Mouse (Mus musculus) forebrain, embryonic 15.5 days (tissue): ENCODE data around the gene Ntm. TPM values are rescaled to one million over a fixed set of nuclear protein-coding genes. Genes with fewer than 3 reads are reported as not detected.

Source experiments
- ATAC-seq: fragments of 200-750 bp; cut with Nextera tagmentation; replicated peaks from 2 replicates; pipeline ENCODE4 v1.8.0; 2017; ENCODE audit warnings: mild to moderate bottlenecking, moderate TSS enrichment, moderate library complexity
- H3K27ac ChIP-seq: fragments of 300-500 bp; sonication (generic); replicated peaks from 2 replicates; pipeline ENCODE4 v1.5.1; 2015; ENCODE audit warnings: mild to moderate bottlenecking, inconsistent platforms
- H3K27me3 ChIP-seq: fragments of 300-500 bp; sonication (generic); 2 replicates; pipeline ENCODE4 v1.6.1; 2015; ENCODE audit warnings: inconsistent platforms
- H3K36me3 ChIP-seq: fragments of 300-500 bp; sonication (generic); 2 replicates; pipeline ENCODE4 v1.6.1; 2015; ENCODE audit warnings: mild to moderate bottlenecking, inconsistent platforms
- H3K4me1 ChIP-seq: fragments of 300-500 bp; sonication (generic); 2 replicates; pipeline ENCODE4 v1.6.1; 2015; ENCODE audit warnings: inconsistent platforms
- H3K4me2 ChIP-seq: fragments of 300-500 bp; sonication (generic); replicated peaks from 2 replicates; pipeline ENCODE4 v1.6.1; 2015; ENCODE audit warnings: mild to moderate bottlenecking, inconsistent platforms
- H3K4me3 ChIP-seq: fragments of 300-500 bp; sonication (generic); 2 replicates; pipeline ENCODE4 v1.5.1; 2015; ENCODE audit warnings: mild to moderate bottlenecking, inconsistent platforms
- H3K9ac ChIP-seq: fragments of 300-500 bp; sonication (generic); replicated peaks from 2 replicates; pipeline ENCODE4 v1.6.1; 2015; ENCODE audit warnings: mild to moderate bottlenecking, inconsistent platforms
- H3K9me3 ChIP-seq: fragments of 300-500 bp; sonication (generic); 2 replicates; pipeline ENCODE4 v1.6.1; 2016; ENCODE audit warnings: inconsistent platforms
- WGBS: fragments of 180-500 bp; shearing (Covaris S2); methylation state at CpG from one replicate; pipeline ENCODE4 v1.1.7; 2015; ENCODE audit warnings: mixed read lengths; 5-methylcytosine and 5-hydroxymethylcytosine counted together
- polyA plus RNA-seq: library from polyadenylated mRNA; unstranded; fragments of >200 nt; fragmentation: Nextera tagmentation; extraction: Ambion mirVana; gene quantifications from 2 replicates; pipeline ENCODE4 v1.2.1, GENCODE M21; 2015

Gene Ntm
- polyA plus RNA-seq, 1 experiment from 2014 or later: 98.7 TPM

- H3K36me3 ChIP-seq: no peaks in the 10 kb centered on the region
- H3K4me3 ChIP-seq: no peak overlapping the region
- no peaks in the 10 kb centered on the region for H3K27me3 ChIP-seq
- peak; percentile 57 for ATAC-seq
- H3K27ac ChIP-seq: no peak overlapping the region
- no peak overlapping the region for H3K4me2 ChIP-seq
- H3K9me3 ChIP-seq: no peaks in the 10 kb centered on the region
- WGBS: 11% methylated on average over 3 of the region's 3 CpGs
- H3K9ac ChIP-seq: no peak overlapping the region
- peaks cover 21% of the 10 kb centered on the region for H3K4me1 ChIP-seq
Measured at GRCm38 (mm10) chr9:29661468-29662145, 301.3 kb downstream of the Ntm start.

- Histone ChIP-seq H3K27ac (no peak overlapping the region), H3K36me3 (no peaks in the 10 kb centered on the region), H3K9ac (no peak overlapping the region), H3K4me1 (peaks cover 21% of the 10 kb centered on the region), H3K4me3 (no peak overlapping the region), H3K9me3 (no peaks in the 10 kb centered on the region), H3K27me3 (no peaks in the 10 kb centered on the region), H3K4me2 (no peak overlapping the region)
- WGBS: 68% methylated on average over 3 of the region's 3 CpGs
- no peak for ATAC-seq
Measured at GRCm38 (mm10) chr9:29660059-29660613, 302.8 kb downstream of the Ntm start.

DNA sequence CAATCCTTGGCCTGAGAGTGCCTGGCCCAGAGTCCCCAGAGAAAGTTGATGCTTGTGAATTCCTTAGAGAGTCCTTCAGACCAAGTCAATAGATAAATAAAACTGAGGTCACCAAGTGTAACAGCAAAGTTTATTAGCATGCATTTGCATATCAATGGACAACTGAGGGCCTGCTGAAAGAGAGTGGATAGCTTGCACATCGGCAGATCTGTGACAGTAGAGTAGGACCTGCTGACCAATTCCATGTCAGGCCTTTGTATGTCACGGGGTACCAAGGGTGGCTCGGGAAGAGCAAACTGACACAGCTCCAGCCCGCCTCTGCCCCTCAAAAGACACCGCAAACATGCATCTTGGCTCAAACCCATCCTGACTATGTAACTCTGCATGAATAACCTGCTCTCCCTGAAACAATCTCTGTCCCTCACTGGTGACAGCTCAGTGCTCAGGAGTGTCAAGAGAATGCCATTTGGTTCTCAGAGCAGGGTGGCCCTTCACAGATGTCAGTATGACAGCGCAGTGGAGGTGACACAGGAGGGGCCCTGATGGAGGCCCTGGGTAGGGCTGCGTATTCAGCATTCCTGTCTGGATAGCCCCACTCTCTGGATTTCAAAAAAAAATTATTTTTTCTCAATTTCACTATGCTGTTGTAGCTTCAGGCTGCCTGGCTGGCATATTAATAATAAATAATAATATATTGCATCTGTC lies 305.0 kb downstream of the Ntm start:
- no peak overlapping the region for H3K4me2 ChIP-seq
- H3K27me3 ChIP-seq: no peaks in the 10 kb centered on the region
- peaks cover 21% of the 10 kb centered on the region for H3K4me1 ChIP-seq
- H3K36me3 ChIP-seq: no peaks in the 10 kb centered on the region
- H3K9me3 ChIP-seq: no peaks in the 10 kb centered on the region
- no peak for ATAC-seq
- H3K27ac ChIP-seq: no peak overlapping the region
- no peak overlapping the region for H3K9ac ChIP-seq
- no peak overlapping the region for H3K4me3 ChIP-seq
- 41% methylated on average over 7 of the region's 7 CpGs for WGBS

- no peak overlapping the region for H3K27ac ChIP-seq
- 10% methylated on average over 6 of the region's 6 CpGs for WGBS
Measured at GRCm38 (mm10) chr9:29654885-29655284, 308.1 kb downstream of the Ntm start.

DNA sequence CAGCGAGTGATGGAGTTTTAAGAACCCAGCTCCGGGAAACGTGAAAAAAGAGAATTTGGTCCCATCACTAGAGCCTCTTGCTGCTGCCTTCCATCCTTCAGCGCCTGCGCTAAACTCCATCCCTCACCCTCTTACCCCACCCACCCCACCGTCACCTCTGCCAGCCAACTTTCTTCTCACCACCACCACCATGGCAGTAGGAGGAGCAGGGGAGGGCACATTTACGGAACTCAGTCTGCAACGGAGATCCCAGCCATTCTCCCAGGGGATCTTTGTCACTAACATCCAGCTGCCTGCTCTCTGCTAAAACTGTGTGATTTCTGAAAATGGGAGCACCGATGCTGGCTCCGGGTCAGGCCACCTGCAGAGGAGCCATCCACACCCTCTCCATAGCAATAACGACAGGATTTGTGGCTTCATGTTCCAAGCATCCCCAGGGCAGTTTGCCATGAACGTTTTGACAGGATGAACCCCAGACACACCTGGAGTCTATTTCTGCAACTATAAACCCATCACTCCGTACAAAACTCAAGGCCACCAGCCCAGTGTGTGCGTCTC lies 309.2 kb downstream of the Ntm start:
- ATAC-seq: no peak
- H3K27me3 ChIP-seq: no peaks in the 10 kb centered on the region
- H3K9ac ChIP-seq: no peak overlapping the region
- WGBS: 74% methylated on average over 14 of the region's 14 CpGs
- H3K4me2 ChIP-seq: no peak overlapping the region
- H3K36me3 ChIP-seq: no peaks in the 10 kb centered on the region
- no peak overlapping the region for H3K4me3 ChIP-seq
- H3K4me1 ChIP-seq: peaks cover 14% of the 10 kb centered on the region
- no peak overlapping the region for H3K27ac ChIP-seq
- H3K9me3 ChIP-seq: no peaks in the 10 kb centered on the region

More at GRCm38 (mm10) chr9:29654885-29655284, 308.1 kb downstream of the Ntm start:
- Histone ChIP-seq H3K36me3 (no peaks in the 10 kb centered on the region), H3K4me2 (no peak overlapping the region), H3K9ac (no peak overlapping the region), H3K27me3 (no peaks in the 10 kb centered on the region), H3K4me3 (no peak overlapping the region), H3K9me3 (no peaks in the 10 kb centered on the region), H3K4me1 (peaks cover 17% of the 10 kb centered on the region)
- no peak for ATAC-seq

DNA sequence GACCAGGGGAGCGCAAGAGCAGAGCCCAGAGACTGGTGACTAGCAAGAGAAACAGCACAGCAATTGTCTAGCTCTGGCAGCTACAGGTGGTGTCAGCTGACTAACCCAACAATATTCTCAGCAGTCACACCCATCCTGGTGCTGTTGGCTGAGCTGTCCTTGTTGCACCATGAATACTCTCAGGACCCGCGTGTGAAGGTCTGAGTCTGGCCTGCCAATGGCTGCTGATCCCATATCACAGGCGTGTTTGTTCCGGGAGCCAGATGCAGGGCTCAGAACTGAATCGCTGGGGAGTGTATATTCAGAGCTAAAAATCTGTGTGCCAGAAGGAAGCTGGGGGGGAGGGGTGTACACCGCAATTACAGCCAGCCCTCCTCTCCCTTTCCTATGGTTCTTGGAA lies 310.1 kb downstream of the Ntm start:
- Histone ChIP-seq H3K27ac (no peak overlapping the region), H3K9ac (no peak overlapping the region), H3K4me3 (no peak overlapping the region), H3K27me3 (no peaks in the 10 kb centered on the region), H3K36me3 (no peaks in the 10 kb centered on the region), H3K9me3 (no peaks in the 10 kb centered on the region), H3K4me2 (no peak overlapping the region), H3K4me1 (peaks cover 7% of the 10 kb centered on the region)
- WGBS: 79% methylated on average over 7 of the region's 7 CpGs
- ATAC-seq: no peak

- Histone ChIP-seq H3K36me3 (no peaks in the 10 kb centered on the region), H3K27me3 (no peaks in the 10 kb centered on the region), H3K4me2 (no peak overlapping the region), H3K4me1 (0 out of 2 replicates have a peak, but pooled peaks cover 2% of the 10 kb centered on the region), H3K9ac (no peak overlapping the region), H3K4me3 (no peak overlapping the region), H3K9me3 (no peaks in the 10 kb centered on the region), H3K27ac (no peak overlapping the region)
- 72% methylated on average over 5 of the region's 5 CpGs for WGBS
- no peak for ATAC-seq
Measured at GRCm38 (mm10) chr9:29651856-29652255, 311.1 kb downstream of the Ntm start.

DNA sequence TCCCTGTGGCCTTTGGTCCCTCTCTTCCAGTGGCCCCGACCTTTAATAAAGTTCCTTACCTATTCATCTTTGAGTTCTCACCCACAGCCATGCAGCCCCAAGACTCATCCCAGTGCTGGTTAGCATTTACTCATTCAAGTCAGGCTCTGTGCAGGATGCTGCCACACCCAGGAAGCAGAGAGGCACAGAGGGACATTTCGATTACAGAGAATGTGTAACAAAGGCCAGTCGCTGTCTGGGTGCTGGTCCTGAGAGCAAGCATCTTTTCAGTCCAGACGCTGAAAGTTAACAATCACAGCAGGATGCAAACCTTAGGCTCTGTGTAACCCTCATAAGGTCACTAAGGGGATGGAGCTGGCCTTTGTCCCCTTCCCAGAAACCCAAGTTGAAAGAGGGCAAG lies 311.7 kb downstream of the Ntm start:
- no peak overlapping the region for H3K9ac ChIP-seq
- no peak for ATAC-seq
- no peaks in the 10 kb centered on the region for H3K9me3 ChIP-seq
- H3K4me3 ChIP-seq: no peak overlapping the region
- H3K27me3 ChIP-seq: no peaks in the 10 kb centered on the region
- H3K27ac ChIP-seq: no peak overlapping the region
- H3K4me1 ChIP-seq: 0 out of 2 replicates have a peak, but pooled peaks cover 2% of the 10 kb centered on the region
- no peak overlapping the region for H3K4me2 ChIP-seq
- H3K36me3 ChIP-seq: no peaks in the 10 kb centered on the region
- WGBS: 63% methylated on average over 4 of the region's 4 CpGs

DNA sequence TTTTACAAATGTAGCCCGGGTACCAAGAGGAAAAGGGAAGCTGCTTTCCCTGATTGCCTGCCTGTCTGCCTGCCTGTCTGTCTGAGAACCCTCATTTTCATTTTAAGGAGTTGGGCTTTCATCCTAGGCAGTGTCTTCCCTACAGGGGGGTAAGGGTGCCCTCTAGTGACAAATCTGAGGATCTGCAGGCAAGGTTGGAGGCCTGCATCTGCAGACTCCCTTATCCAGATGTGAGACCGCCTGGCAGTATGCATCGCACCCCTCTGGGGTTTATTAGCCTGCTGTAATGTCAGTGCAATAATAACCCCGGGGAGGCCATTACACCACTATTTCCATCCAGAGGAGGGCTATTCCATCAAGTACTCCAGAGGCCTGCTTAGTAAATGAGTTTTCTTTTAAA lies 312.3 kb downstream of the Ntm start:
- Histone ChIP-seq H3K4me1 (peaks cover 7% of the 10 kb centered on the region; the same call in 1 of the 2 replicates), H3K27me3 (no peaks in the 10 kb centered on the region), H3K4me3 (no peak overlapping the region), H3K36me3 (no peaks in the 10 kb centered on the region), H3K9ac (no peak overlapping the region), H3K4me2 (no peak overlapping the region), H3K27ac (no peak overlapping the region), H3K9me3 (no peaks in the 10 kb centered on the region)
- WGBS: 35% methylated on average over 4 of the region's 4 CpGs
- ATAC-seq: peak; percentile 30; the same call in 1 of the 2 replicates

DNA sequence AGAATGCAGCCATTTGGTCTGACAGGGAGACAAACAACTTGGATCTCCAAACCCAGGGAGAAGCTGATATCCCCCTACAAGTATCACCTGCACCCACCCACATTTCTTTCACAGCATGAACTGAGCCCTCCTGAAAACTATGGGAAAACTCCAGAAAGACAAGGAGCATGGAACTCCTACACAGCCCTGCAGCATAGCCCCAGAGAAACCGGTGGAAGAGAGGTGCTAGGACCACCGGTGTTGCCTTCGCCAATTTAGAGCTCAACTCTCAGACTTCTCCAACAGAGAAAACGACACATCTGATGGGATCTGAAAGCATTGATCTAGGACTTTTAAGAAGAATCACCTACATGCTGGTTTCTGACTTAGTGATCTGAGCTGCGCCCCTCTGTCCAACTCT lies 312.7 kb downstream of the Ntm start:
- no peak overlapping the region for H3K4me3 ChIP-seq
- no peak overlapping the region for H3K9ac ChIP-seq
- no peak overlapping the region for H3K27ac ChIP-seq
- 80% methylated on average over 5 of the region's 5 CpGs for WGBS
- ATAC-seq: no peak
- no peaks in the 10 kb centered on the region for H3K27me3 ChIP-seq
- no peaks in the 10 kb centered on the region for H3K36me3 ChIP-seq
- H3K9me3 ChIP-seq: no peaks in the 10 kb centered on the region
- no peak overlapping the region for H3K4me2 ChIP-seq
- H3K4me1 ChIP-seq: peaks cover 10% of the 10 kb centered on the region

DNA sequence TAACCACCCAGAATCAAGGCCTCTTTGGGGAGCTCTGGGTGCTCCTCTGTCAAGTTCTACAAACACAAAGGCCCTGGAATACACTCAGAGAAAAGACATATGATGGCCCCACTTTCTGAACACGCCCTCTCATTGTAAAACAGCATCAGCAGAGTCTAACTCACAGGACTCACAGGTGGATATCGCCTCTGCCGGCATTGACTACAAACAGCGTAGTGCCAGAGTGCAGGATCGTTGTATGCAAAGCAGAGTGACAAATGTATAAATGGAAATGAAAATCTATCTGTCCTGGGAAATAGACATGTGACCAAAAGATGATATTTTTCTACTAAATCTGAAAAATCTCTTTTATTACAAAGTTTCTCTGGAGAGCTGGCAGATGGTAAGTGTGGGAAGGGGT lies 314.7 kb downstream of the Ntm start:
- H3K9me3 ChIP-seq: no peaks in the 10 kb centered on the region
- no peak overlapping the region for H3K9ac ChIP-seq
- H3K27me3 ChIP-seq: no peaks in the 10 kb centered on the region
- no peak overlapping the region for H3K4me2 ChIP-seq
- peaks cover 15% of the 10 kb centered on the region for H3K4me1 ChIP-seq
- no peak for ATAC-seq
- no peak overlapping the region for H3K4me3 ChIP-seq
- 92% methylated on average over 5 of the region's 5 CpGs for WGBS
- no peaks in the 10 kb centered on the region for H3K36me3 ChIP-seq
- H3K27ac ChIP-seq: no peak overlapping the region

DNA sequence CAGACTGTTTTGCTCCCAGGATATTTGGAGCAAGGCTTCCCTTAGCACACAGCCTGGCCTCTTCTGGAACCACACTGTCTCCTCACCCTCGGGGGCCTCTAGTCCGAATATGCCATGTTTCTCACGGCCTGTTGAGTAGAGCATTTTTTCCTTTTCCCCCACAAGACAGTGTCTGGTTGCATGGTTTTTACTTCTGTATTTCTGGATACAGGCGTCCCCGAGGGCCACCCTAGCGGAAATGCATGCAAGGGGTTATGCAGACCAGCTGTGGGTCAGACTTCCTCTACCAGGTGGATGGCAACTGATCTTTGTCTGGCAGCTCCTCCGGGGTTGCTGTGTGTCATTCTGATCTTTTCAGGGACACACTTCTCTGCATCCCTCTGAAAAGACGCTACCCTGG lies 315.2 kb downstream of the Ntm start:
- H3K36me3 ChIP-seq: no peaks in the 10 kb centered on the region
- H3K9ac ChIP-seq: no peak overlapping the region
- WGBS: 85% methylated on average over 8 of the region's 8 CpGs
- ATAC-seq: no peak
- H3K9me3 ChIP-seq: no peaks in the 10 kb centered on the region
- H3K27me3 ChIP-seq: no peaks in the 10 kb centered on the region
- no peak overlapping the region for H3K4me2 ChIP-seq
- H3K27ac ChIP-seq: no peak overlapping the region
- peaks cover 15% of the 10 kb centered on the region for H3K4me1 ChIP-seq
- no peak overlapping the region for H3K4me3 ChIP-seq
